Mouse (Mus musculus) cerebellum, adult 9-11 months (tissue): ENCODE results near the gene Zkscan2.

Experiments used
- DNase-seq: peaks from one replicate; pipeline ENCODE4 v3.0.0; 2022

The Zkscan2 gene

DNA sequence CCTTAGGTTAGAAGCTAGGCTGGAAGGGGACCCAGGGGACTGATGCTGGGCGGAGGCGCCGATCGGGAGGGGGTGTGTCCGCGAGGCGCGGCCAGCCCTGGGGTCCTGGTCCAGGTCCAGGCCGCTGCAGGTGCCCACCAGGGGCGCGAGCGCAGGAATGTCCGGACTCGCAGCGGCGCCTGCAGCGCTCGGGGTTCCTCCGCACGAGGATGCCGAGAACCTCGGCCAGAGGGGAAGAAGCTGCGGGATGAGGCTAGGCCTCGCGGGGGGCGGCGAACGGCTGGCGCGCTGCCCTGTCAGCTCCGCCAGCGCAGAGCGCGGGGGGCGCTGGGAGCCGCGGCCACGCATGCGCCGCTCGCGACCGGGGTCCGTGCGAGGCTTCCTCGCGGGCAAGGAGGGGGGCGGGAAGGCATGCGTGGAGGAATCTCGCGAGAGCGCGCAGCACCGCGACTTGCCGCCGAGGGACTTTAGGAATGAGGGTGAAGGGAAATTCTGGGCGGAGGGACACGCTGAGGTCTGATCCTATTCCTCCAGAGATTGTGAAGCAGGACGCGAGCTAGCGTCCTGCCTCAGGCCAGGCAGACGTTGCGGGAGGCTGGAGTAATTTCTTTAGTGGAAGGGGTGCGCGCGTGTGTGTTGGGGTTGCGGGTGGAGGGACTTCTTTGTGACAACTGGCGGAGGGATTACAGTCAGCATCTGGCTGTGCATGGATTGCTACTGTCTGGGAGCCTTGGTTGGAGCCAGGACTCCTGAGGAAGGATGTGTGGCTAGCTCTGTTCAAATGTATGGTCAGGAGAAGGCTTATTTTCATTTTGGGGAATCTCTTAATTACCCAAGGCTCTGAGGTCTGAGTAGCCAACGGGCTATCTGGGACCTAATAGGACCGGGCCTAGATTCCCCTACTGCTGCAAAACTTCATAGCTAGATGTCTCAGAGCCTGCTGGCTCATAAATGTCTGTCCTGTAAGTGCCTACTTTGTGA, at the start of gene Zkscan2:
TSS of gene Zkscan2 (minus strand) at position 211 of the 981 bp plus-strand sequence.
- DNase-seq: peak; percentile 94

DNA sequence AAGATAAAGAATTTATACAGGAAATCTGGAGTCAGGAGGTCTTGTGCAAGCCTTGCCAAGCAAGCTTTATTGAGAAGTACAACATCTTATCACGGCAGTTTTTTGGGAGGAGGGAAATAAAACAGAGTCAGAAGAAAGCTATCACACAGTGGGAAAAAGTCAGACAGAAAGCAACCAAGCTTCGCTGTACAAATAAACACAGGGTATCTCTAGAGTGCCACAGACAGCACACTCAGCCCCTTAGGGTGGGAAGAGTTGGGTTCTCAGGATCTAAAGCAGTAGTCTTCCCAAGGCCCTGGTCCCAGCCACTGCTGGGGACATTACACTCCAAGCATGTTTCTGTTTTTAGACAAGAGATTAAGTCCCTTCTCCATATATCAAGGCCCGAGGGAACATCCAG, 28.9 kb upstream of the Zkscan2 start:
- no peak for DNase-seq

DNA sequence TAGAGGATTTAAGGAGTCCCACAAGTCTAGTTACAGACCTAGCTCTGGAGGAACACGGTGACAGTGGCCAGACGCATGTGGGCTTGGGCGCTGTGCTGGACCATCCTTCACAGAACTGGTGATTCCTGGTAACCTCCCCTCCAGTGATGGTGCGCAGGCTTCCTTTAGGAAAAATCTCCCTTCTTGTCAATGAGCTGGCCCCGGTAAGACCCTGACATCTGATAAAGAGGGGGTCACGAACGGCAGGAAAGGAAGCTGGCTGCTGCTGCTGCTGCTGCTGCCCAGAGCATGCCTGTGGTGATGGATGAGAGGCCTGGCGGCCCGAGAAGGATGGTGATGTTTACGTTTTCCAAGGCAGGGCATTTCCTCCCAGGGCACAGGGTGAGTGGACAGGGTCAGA, 25.5 kb upstream of the Zkscan2 start:
- no peak for DNase-seq

DNA sequence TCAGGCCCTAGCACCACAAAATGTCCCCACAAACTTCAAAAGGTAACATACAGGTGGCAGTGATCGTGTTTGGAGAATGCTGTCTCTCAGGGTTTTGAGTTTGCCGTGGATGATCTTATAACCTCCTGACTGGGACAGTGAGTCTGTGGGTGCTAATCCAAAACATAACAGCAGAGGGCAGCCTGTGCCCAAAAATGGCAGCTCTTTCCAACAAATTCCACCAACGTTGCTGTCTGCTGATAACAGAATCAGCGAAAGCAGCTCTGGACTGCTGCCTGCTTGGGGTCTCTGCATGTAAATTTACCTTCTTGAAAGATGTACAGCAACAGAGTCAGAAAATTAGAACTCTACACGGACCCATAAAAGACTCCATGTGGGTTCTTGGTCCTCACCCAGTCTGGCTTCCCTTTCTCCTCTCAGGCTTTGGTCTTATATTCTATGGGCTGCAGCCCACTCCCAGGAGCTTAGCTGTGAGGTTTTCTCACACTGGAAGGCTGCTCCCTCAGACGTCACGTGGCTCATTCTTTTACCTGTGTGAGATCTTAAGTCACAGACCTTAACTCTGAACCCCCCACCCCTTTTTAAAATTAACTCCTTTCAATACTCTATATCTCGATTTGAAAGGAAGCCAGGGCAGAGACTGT, 24.1 kb upstream of the Zkscan2 start:
- peak; percentile 51 for DNase-seq

DNA sequence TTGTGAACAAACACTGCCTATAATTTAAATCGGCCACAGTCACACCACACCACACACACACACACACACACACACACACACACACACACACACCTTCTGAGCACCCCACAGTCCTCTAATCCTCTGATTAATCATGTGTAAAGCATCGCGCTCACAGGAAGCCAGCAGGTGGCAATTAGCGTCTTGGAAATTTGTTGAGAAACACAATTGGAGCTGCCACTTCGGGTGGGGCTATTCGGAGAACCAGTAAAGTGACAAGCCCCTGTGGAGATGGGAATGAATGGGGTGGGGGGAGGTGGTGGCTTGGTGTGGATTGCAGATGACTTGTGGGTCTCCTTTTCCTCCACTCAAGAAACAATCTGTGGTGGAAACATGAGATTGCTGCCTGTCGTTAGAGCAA, 7.7 kb upstream of the Zkscan2 start:
- DNase-seq: no peak

DNA sequence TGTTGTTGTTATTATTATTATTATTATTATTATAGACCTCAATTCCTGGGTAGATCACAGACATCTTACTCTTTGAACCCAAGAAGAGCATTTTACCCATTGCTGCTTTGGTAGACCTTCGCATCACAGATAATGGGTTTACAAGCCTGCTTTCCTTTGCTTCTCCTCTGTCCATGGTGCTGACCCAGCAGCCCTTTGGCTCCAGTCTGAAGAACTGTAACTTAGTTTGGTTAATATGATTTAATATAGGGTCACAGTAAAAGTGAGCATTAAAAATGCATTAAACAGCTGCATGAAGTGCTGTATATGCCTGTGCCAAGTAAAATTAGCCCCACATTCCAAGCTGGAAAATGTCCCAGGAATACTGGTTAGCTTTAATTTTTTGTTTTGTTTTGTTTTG, 3.1 kb upstream of the Zkscan2 start:
- no peak for DNase-seq

DNA sequence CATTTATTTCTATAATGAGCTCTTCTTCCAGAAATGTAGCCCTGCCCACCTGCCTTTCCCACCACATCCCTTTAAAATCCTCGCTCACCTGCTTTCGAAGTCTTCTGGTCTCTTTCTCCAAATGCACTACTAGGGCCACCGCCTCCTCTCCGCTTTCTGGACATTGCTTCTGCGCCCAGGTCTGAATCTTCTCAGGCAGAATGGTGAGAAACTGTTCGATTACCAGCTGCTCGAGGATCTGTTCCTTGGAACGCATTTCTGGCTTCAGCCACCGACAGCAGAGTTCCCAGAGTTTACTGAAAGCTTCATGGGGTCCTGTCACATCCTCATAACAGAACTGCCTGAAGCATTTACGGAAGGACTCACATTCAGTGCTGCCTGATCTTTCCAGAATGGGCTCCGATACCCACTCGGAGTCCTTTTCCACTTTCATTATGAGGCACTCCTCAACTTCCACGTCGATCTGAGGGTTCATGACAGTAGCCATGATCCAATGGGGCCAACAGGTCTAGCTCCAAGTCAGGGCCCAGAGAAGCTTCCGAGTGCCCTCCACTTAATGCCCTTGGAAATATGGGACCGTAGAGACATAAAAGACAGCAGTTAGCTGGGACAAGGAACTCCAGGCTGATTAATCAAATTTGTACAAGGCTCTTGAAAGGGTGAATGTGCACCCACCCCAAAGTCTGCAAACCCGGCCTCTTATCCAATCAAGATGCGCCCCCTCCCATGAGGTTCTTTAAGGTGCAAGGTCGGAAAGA, 589 bp downstream of the Zkscan2 start:
- DNase-seq: peak; percentile 26

DNA sequence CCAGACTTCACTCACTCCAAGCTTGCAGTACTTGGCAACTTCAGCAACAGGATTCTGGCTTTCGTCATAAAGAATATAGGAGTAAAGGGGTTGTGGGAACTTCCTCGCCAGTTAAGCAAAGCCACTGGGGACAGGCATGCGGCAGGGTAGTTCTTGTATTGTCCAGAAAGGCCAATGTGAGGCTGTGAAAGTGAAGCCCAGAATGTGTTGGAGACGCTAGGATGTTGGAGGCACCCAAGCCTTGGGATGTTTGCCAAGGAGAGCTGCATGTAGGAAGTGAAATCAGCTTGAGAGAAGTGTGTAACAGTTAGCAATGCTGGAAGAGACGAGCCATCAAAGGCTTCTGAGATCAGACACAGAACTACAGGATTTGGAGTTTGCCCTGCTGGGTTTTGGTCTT, 12.5 kb downstream of the Zkscan2 start:
- DNase-seq: no peak

DNA sequence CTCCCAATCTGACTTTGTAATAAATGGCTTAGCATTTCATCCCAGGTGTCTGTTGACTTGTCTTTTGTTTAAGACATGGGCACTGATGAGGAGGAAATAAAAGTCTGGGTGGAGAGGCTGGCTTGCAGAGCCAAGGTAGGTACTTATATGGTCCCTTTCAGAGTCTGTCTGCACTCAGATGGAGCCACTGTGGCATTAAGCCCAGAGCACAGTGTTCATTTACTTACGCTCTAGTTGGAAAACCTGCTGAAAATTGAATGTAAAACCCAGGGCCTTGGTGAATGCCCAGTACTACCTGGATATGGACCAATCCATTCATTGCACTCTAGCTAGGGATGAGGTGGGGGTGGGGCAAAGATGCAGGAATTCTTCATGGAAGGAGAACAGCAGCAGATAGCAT, 32.3 kb downstream of the Zkscan2 start:
- DNase-seq: peak; percentile 70

DNA sequence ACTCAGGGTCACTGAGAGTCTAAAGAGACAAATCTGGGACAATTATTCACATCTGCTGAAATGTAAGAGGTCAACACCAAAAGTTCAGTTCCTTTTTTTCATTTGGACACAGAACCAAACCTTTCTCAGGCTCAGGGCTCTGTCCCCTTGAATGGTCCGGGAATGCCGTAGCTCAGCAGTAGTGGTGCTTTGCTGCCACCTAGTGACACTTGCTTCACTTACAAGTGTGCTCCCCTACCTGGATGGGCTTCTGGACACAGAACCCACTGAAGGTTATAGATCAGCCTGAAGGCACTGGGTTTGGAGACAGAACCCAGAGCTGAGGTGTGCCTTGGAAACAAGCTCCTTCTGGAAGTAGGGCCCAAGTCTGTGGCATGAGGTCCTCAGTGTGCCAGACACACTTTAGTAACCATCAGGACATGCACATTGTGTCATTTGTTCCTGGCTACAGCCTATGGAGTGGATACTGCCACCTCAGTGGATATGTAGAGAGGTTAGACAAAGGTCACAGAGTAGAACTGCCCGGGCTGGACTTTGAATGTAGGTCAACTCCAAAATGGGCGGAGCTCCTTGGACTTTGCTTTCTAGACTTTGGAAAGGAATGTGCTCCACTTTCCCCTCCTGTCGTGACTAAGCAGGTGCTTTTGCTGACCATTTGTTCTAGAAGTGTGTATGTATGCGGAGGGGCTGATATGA, 34.4 kb downstream of the Zkscan2 start:
- peak; percentile 68 for DNase-seq

DNA sequence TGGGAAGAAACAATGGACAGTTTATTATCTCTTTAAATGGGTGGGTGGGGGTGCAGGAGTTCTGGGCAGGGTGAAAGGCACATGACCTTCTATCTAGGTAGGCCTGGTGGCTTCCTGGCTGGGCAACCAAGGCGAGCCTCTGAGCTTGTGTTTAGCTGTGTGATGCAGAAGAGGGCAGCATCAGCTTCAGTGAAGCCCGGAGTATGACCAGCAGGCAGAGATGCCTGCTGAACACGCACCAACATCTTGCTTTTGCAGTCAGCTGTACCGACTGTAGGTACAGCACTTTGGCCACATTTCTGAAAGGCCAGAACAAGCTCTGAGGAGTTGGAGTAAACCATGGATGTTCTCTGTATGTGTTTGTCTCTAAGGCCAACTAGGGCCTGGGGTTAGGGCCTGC, 36.7 kb downstream of the Zkscan2 start:
- DNase-seq: no peak

DNA sequence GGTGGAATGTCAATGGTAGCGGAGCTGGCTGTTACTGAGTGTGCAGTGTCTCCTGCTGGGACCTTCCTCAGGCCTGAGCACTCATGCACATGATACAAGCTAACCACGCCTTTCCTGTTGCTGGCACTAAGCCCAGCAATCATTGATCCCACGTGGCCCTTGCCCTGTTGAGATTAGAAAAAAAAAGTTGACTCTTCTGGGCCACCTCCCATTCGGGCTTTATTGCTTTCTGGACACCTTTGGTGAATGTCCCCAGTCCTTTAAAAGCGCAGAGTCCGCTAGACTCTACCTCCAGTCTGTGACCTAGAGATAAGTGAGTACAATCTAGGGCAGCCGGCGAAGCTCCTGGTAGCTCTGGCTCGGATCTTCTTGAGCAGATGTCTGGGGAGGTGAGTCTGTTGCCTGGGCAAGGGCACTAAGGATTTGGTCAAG, 38.2 kb downstream of the Zkscan2 start, which contains the start of gene Aqp8:
TSS of gene Aqp8 (plus strand) at position 222 of the 432 bp plus-strand sequence.
- DNase-seq: peak; percentile 34

DNA sequence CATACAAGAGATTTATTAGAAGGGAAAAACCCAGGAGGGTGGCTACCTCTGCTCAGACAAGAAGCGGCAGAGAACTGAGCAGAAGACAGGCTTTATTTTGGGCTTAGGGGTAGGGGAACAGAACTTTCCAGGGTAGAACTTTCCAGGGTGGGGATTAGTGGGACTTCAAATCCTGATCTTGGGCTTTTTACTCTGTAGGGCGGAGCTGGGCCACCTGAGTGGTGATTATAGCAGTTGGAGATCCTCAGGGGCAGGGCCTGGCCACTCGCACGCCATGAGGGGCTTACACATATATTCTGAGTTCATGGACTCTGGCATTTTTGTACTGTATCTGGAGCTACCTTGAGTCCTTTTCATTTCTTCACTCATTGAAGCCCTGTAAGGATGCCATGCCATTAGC, 38.9 kb downstream of the Zkscan2 start:
- no peak for DNase-seq

DNA sequence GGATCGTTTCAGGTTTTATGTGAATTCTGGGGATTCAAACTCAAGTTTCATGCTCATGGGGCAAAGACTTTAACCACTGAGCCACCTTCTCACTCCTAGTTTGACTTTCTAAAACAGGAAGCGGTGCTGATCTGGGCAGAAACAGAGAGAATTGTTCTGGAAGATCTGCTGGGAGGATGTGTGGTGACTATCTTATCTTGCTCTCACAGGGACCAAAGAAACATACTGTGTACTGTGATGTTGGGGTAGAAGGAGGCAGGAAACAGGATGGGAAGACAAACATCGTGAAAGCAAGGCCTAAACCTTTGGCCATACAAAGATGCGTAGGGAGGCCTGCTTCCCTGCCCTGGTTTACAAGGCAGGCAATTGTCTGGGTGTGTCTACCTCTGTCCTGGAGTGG, 41.0 kb downstream of the Zkscan2 start:
- no peak for DNase-seq

DNA sequence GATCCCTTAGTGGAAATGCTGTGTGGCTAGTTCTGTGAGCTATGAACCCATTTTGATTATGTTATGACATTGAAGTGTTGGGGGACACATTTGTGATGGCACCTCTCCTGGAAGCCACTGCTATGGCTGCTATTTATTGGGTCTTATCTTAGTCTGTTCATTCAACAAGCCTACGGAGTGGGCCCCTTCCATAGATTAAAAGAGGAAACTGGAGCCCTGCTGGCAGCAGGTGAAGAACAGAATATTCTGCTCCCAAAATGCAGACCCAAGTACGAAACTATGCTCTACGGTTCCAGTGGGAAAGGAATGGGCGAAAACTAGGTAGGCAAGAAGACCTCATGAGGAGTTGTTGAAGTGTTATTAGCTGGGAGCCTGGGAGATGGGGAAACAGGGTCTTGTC, 41.9 kb downstream of the Zkscan2 start:
- DNase-seq: no peak

DNA sequence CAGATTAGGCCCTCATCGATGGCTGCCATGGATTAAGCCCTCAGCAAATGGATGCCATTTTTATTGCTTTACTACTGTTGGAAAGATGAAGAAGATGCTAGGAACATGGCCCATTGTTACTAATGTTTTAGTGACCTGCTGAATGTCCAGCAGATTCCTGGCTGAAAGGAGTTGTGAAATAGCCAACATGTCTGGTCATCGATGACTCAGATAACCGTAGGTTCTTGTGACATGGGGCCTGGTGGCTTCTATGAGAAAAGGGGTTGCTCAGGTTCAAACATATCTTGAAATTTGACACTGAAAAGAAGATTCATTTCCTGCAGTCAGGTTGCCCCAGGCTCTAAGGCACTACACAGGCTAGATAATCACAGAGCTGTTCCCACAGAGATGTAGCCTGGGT, 45.2 kb downstream of the Zkscan2 start:
- DNase-seq: no peak

DNA sequence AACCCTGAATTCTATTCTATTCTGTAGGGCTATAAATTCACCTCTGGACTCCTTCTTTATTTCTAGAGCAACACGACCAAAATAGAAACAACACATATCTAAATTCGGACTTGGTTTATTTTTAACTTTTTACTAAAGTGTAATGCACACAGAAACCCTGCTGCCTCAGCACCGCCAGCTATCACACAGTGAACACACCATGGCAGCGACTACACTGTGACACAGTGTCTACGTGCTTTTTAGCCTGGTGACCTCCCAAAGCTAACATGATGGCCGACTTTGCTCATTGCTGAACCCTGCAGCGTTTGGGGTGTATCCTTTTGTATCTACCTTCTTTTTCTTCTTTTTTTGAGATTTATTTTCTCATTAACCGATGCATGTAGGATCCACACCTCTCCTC, 47.2 kb downstream of the Zkscan2 start:
- no peak for DNase-seq

DNA sequence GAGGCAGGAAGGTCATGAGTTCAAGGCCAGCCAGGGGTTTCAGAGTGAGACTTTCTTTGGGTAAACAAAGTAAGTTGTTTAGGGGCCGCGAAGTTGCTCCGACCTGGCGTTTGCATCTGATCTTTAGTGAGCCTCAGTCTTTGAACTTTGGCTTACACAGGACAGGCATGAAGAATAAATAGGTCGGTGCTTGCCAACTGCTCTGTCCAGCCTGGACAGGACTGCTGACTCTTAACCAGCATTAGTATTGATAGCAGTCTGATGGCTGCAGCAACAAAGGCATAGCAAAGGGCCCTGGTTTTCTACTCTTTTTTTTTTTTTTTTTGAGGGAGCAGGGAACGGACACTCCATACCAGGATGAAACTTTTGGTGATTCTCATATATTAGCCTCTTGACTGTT, 47.7 kb downstream of the Zkscan2 start:
- no peak for DNase-seq

DNA sequence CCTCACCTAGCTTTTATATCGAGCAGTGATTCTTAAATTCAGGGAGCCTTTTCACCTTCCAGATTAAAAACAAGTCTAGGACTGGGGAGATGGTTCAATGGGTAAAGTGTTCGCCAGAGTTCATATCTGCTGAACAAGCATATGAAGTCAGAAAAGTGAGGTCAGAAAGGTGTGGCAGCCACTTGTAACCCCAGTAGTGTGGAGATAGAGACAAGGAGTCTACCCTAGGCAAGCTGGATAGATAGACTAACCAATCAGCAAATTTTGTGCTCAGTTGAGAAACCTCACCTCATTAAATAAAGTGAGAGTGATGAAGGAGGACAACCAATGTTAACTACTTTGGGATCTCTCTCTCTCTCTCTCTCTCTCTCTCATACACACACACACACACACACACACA, 49.7 kb downstream of the Zkscan2 start:
- DNase-seq: no peak

DNA sequence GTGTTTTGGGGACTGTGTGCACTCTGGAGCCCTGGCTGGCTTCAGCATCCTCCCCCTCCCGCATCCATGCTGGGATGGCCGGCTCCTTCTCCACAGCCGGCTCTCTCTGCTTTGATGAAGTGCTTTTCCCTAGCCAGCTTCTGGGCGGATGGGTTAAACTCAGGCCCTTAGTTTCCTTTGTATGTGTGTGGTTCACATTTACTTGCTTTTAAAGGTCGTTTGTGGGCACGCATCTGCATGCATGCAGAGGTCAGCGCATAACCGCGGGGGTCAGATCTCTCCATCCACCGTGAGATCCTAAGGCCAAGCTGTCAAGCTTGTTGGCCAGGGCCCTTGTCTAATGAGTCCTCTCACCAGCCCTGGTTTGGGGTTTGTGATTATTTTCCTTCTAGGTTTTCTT, 50.6 kb downstream of the Zkscan2 start:
- DNase-seq: no peak

DNA sequence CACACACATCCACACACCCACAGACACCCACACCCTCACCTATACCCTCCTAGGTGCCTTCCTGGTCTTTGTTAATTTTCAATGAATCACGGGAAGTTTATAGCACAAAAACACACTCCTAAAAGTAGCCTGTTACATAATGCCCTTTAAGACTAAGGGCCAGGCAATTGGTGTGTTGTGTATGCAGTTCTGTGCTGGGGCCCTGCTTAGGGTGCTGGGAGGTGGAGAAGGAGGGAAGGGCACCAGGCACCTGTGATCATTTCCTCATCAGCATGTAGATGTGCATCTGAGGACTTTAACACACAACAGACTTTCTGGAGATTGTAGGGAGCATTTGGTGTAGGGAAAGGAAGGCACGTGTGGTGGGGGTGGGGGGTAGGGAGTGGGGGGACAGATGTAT, 51.5 kb downstream of the Zkscan2 start:
- no peak for DNase-seq

DNA sequence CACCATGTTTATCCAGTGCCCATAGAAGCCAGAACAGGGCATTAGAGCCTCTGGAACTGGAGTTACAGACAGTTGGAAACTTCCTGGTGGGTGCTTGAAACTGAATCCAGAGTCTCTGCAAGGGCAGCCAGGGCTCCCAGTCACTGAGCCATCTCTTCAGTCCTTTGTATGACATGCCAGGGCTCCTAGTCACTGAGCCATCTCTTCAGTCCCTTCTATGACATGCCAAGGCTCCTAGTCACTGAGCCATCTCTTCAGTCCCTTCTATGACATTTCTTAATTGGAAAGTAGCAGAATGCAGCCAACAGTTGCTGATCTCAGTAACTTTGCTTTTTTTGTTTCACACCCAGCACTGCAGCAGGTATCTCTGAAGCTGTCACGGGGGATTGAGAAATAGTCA, 58.2 kb downstream of the Zkscan2 start:
- no peak for DNase-seq

DNA sequence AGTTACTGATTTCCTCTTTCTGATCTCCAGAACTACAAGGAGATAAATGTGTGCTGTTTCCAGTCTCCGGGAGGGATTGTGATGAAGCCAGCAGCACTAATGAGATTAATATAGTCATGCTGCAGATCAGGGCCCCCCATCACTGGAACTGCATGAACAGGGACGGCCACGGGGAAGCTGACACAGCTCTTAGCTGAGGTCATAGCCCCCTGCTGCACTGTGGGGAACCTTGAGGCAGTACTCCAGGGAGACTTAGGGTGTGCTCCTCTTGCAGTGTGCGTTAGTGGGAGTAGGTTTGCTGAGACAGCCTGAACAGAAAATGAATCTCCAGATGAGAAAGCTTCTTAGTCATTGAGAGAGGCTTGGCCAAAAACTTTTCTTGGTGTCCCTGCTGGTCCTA, 69.0 kb downstream of the Zkscan2 start:
- DNase-seq: no peak
